Comparison of ENCODE assay signal across 13 mouse cellular contexts in the genomic region with DNA sequence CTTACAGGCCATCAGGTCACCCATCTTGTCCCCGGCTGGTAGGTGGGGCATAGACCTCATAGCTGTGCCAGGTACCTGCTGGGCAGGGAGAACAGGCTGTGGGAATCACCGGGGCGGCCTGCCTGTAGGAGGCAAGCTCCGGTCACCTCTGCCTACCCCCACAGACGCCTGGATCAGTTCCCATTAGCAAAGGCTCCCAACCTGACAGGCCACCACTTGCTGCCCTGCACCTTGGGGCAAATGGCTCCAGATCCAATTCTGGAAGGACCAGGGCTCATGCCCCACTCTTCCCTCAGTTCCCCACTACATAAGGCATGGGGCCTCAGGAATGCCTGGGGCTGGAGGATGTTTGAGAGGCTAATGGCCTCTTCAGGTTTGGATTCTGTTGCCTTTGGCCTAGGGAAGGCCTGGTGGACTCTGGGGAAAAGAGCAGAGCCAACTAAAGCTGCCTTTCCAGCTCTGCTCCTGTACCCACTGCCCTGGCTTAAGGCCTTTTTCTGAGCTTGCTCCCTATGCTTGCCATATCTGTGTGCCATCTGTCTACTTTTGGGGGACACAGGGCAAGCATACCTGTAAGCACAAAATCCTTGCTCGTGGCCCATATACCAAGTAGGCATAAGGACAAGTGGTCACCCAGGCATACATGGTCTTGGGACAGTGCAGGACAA. TPM values are rescaled to one million over a fixed set of nuclear protein-coding genes. Genes with fewer than 3 reads are reported as not detected.
"Had no signal": no experiment of that assay in that cellular context is flagged by ENCODE, and none has a peak within 500 bp of the region (broad histone marks: within the 10 kb centered on the region; RNA-seq: fewer than 3 reads in every experiment).

No protein-coding gene starts in this region.

- H3K27me3 ChIP-seq: limb, embryonic 13.5 days; neural tube, embryonic 13.5 days; stomach, embryonic 15.5 days had no signal

- H3K27ac ChIP-seq: limb, embryonic 13.5 days; liver, embryonic 14.5 days; midbrain, embryonic 13.5 days; neural tube, embryonic 13.5 days had no signal

- ATAC-seq: midbrain, embryonic 13.5 days had no signal

- H3K9ac ChIP-seq: kidney, embryonic 15.5 days; limb, embryonic 13.5 days; liver, embryonic 14.5 days; midbrain, embryonic 13.5 days; neural tube, embryonic 13.5 days; stomach, embryonic 15.5 days had no signal

- H3K4me2 ChIP-seq: kidney, embryonic 15.5 days; limb, embryonic 13.5 days; midbrain, embryonic 13.5 days; neural tube, embryonic 13.5 days; stomach, embryonic 15.5 days had no signal

- DNase-seq: left cerebral cortex, postnatal 4 days; right cerebral cortex, postnatal 14 days; thymus, adult 18-20 months; thymus, postnatal 14 days had no signal

- H3K36me3 ChIP-seq: kidney, embryonic 15.5 days; limb, embryonic 13.5 days; midbrain, embryonic 13.5 days; neural tube, embryonic 13.5 days; stomach, embryonic 15.5 days had no signal

- H3K4me3 ChIP-seq: kidney, embryonic 15.5 days; limb, embryonic 13.5 days; midbrain, embryonic 13.5 days; myocyte; neural tube, embryonic 13.5 days; stomach, embryonic 15.5 days had no signal

- H3K9me3 ChIP-seq: kidney, embryonic 15.5 days; limb, embryonic 13.5 days; midbrain, embryonic 13.5 days; neural tube, embryonic 13.5 days; stomach, embryonic 15.5 days had no signal

RNA-seq across cellular contexts. Expression of a gene that starts 43.2 kb away (rescaled TPM):
- polyA plus RNA-seq: liver, adult 2 months; liver, embryonic 14.5 days; midbrain, embryonic 13.5 days; myocyte; spleen, adult 2 months; stomach, embryonic 15.5 days had no signal

RNA-seq across cellular contexts. Expression of a gene that starts 47.3 kb away (rescaled TPM):
- polyA plus RNA-seq: limb, embryonic 13.5 days; midbrain, embryonic 13.5 days had no signal
